Mouse (Mus musculus) E14TG2a.4 (cell line): ENCODE data around the gene Zfp128.
"Not testable (repeated sequence)": the region's sequence is repeated elsewhere in the genome, so short reads cannot be mapped to it uniquely, and the experiment has no call there.

Experiments used
- CTCF ChIP-seq: conservative IDR thresholded peaks from 2 replicates; pipeline ENCODE4 v1.5.1; 2014; ENCODE audit warnings: low read length
- NANOG ChIP-seq: IDR thresholded peaks from 2 replicates; pipeline ENCODE4 v1.6.1; 2014; ENCODE audit warnings: borderline replicate concordance, low read length, mixed read lengths
- POU5F1 ChIP-seq: IDR thresholded peaks from 2 replicates; pipeline ENCODE4 v1.6.1; 2014; ENCODE audit warnings: low read length, borderline replicate concordance

- TF ChIP-seq POU5F1, CTCF, NANOG: not testable (repeated sequence)
These were observed 56.4 kb downstream of the Zfp128 start for GRCm38 (mm10) chr7:12937254-12937803.
